Mouse (Mus musculus) spleen, adult 2 months (tissue): ENCODE results near the gene Brd3.

Experiments used
- CTCF ChIP-seq: fragments of 200-500 bp; IDR thresholded peaks from 2 replicates; pipeline ENCODE4 v1.5.1; 2011; ENCODE audit warnings: mild to moderate bottlenecking, inconsistent platforms; ENCODE audit not compliant: insufficient read depth, insufficient read length, insufficient replicate concordance; ENCODE audit errors: extremely low read depth
- POLR2A ChIP-seq: fragments of 200-500 bp; IDR thresholded peaks from 2 replicates; pipeline ENCODE4 v1.6.1; 2011; ENCODE audit warnings: low read depth, low read length, inconsistent platforms

DNA sequence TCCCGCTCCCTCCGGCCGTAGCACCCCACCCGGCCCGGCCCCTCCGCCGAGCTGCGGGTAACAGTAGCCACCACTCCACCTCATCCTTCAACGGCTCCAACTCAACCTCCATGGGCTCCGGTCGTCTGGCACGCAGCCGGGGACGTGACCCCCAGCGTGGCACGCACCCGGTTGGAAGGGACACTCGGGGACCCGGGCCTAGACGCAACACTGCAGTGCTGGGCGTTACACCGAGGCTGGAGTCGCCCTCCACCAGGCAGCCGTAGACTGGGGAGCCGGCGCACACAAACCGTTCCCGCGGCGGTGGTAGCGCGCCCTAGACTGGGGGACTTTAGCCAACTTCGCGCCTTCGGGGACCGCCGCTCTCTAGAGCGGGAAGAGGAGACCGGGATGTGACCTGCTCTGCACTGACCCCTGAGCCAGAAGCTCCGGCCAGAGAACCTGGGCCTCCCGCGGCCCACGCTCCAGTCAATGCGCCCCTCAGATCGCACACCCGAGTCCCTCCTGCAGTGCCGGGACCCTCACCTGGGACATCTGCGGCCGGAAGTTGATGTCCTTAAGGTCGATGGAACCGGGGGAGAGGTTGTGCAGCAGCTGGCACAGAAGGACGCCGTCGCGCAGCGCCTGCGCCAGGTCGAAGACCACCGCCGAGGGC, 81.6 kb downstream of the Brd3 start:
- no peak for TF ChIP-seq CTCF
- no peak for TF ChIP-seq POLR2A
